Mouse (Mus musculus) spleen, embryonic (tissue): ENCODE measurements around the gene Glcci1.
"Not testable (repeated sequence)": the region's sequence is repeated elsewhere in the genome, so short reads cannot be mapped to it uniquely, and the experiment has no call there.

Experiments
- CTCF ChIA-PET: fragments of 350-600 bp; sonication (Branson Sonifier 250); formaldehyde crosslinking; loops from one replicate; lab custom pipeline; 2022; lab: Charles Lee

Glcci1 gene

DNA sequence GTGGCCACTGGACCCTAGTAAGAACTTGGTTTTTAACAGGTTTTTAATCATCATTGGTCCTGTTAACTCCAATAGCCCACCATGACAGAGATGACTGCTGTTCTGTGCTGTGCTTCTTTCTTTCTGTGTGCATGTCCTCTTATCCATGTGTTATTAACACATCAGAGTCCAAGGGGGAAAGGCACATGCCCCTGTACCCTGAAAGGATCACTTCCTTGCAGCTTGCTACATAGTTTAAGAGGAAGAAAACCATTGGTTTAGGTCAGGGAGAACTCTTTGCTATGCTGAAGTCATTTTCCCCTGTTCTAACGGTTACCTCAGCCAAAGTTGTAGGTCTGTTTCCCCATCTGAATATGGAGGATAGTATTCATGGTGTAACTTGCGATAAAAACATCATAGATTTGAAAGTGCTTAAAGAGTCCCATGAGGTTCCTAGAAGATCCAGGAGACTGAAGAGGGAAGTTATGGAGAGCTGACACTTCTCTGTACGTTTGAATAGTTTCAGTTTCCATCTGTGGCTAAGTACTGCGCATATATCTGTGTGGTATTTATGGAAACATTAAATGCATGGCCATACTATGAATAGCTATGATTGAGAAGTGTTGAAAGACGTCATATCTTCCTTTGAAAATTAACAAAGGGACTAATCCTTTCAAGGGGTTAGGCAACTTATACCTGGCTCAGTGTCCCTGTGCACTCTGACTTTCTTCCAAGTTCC is 14.1 kb upstream of the Glcci1 start:
- CTCF ChIA-PET = no interaction called here

- CTCF ChIA-PET = interaction anchor here (0.7 kb wide), 1 partner anchor 21 kb away, joined by 3 read pairs; no protein-coding TSS in a partner anchor
Observed at GRCm38 (mm10) chr6:8495827-8496222, 13.6 kb upstream of the Glcci1 start.

GRCm38 (mm10) chr6:8497234-8497867 is 12.0 kb upstream of the Glcci1 start:
- CTCF ChIA-PET = interaction anchor here (0.6 kb wide), 1 partner anchor 35 kb away, joined by 6 read pairs; no protein-coding TSS in a partner anchor

GRCm38 (mm10) chr6:8497868-8498257 is 11.5 kb upstream of the Glcci1 start:
- CTCF ChIA-PET = no interaction called here

DNA sequence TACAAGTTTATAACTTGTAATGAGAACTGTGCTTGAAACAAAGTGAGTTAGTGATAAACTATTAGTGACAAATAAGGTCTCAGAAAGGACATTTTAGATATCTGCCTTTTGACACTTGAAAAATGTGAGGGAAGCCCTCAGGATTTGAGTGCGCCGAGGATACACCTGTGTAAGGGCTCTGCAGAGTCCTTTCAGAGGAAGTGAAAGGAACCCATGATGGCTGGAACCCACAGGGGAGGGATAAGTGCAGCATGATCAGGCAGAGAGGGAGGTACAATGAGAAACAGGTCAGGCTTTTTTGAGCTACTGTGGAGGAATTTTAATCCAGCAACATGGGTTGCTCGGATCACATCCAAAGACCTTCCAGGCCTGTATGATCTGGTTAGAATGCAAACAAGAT is 10.4 kb upstream of the Glcci1 start:
- CTCF ChIA-PET = no interaction called here

DNA sequence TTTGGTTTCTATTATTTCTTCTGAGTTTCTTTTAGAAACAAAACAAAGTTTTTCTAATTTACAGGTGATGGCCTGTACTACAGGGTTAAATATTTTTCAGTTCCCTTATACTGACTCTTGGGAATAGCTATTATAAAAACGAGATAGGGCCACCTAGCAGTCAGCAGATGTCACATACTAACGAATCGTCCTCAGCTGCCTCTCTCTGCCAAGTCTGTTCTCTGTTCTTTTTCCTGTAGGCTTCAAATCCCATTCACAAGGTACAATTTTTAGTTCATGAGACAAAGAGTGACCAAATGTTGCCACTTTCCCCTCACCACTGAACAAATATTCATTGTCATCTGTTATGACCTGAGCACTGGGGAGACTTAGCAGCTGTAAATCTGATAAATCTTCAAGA is 5.4 kb upstream of the Glcci1 start:
- CTCF ChIA-PET = no interaction called here

GRCm38 (mm10) chr6:8504521-8505228 is 4.7 kb upstream of the Glcci1 start:
- CTCF ChIA-PET = no interaction called here

GRCm38 (mm10) chr6:8506631-8507030 is 2.8 kb upstream of the Glcci1 start:
- CTCF ChIA-PET = interaction anchor here (0.6 kb wide), 1 partner anchor 17 kb away, joined by 4 read pairs; no protein-coding TSS in a partner anchor

DNA sequence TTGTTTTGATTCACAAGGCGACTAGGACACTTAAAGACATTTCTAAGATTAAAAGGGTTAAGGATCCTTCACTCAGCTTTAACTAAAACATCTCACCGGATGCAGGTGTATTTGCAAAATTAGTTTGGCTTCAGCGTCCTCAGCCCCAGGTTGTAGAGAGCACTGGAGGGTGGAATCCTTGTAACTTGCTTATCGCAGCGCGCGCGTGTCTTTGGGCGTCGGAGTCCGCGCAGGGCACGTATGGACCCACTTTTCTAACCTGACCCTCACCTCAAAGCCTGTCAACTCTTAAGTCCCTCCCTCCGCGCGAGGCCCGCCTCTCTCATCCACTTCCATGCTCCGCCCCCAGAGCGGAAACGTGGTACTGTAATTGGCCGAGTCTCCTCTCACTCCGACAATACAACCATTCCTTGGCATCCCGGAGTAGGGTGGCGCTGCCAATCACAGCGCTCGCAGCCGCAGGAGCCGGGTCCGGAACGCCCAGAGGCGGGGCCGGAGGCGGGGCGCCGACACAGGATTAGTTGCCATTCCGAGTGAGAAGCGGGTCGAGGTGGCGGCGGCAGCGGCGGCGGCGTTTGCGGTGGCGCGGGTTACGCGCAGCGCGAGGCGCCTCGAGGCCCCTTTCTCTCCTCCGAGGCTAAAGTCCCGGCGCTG is 390 bp upstream of the Glcci1 start:
- CTCF ChIA-PET = no interaction called here

GRCm38 (mm10) chr6:8509961-8510863 is 812 bp downstream of the Glcci1 start:
- CTCF ChIA-PET = interaction anchor here (0.6 kb wide), 1 partner anchor 23 kb away, joined by 5 read pairs; no protein-coding TSS in a partner anchor

GRCm38 (mm10) chr6:8510864-8511428 is 1.5 kb downstream of the Glcci1 start:
- CTCF ChIA-PET = no interaction called here

DNA sequence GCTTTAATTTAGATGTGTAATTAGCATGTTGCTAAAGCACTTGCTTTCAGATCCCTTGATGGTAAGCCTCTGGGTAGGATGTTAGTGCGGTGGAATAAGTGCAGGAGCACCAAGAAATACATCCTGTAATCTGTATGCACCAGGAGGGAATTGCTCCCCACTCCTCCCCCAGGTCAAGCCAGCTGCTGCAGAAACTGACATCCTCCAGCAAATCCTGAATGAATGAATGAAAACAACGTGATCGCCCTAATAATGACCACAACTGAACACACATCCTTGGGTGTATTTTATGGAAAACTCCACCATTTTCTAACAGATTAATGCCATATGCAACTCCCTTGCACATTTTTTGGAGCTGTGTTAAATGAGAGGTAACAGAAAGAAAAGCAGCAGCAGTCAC is 2.0 kb downstream of the Glcci1 start:
- CTCF ChIA-PET = no interaction called here

GRCm38 (mm10) chr6:8512416-8512815 is 3.0 kb downstream of the Glcci1 start:
- CTCF ChIA-PET = no interaction called here

DNA sequence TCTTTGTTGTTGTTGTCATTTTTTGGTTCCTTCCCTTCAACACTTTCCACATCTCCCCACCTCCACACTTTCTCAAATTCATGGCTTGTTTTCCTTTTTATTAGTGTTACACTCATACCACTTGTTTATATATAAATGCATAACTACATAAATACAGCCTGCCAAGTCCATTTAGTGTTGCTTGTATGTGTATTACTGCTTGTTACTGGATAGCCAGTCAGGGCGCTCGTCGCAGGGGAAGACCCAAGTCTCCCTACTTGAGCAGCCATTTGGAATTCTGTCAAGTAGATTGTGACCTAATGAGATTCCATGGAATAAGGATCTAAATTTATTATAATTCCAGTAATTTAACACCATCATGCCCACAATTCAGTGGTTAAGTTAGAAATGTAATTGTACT is 10.3 kb downstream of the Glcci1 start:
- CTCF ChIA-PET = no interaction called here

DNA sequence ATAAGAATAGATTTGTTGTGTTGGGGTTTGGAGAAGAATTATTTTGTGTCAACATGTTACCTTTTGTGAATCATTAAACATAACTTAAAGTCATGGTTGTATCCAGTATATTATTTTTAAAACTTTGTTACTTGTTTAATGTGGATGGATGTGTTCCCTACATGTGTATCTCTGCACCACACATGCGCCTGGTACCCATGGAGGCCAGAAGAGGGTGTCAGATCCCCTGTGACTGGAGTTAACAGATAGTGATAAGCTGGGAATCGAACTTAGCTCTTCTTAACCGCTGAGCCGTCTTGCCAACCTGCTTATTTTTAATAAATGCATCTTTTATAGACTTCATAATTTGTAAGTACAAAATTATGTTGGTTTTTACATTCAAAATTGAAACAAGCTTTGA is 11.8 kb downstream of the Glcci1 start:
- CTCF ChIA-PET = no interaction called here

GRCm38 (mm10) chr6:8524717-8525116 is 15.3 kb downstream of the Glcci1 start:
- CTCF ChIA-PET = no interaction called here

GRCm38 (mm10) chr6:8531104-8531894 is 21.9 kb downstream of the Glcci1 start:
- CTCF ChIA-PET = interaction anchor here (0.6 to 0.7 kb wide), 2 partner anchors 22 to 34 kb away, joined by 3 to 6 read pairs; no protein-coding TSS in a partner anchor

DNA sequence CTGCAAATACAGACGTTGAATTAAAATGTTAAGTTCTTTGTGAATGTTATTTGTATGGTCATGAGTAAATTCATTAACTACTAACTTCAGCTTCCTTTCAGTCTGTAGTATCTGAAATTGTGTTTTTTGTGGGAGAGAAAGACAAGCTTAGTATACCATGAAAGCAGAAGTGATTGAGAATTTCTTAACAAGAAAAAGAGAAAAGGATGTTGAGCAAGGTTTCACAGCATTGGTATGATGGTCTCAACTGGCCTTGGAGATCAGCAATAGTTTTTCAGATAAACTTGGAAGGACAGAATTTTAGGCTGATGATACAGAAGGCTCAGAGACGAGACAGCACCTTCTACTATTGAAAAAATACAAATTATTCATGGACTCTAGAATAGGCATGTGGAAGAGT is 27.5 kb downstream of the Glcci1 start:
- CTCF ChIA-PET = no interaction called here

GRCm38 (mm10) chr6:8541531-8541930 is 32.1 kb downstream of the Glcci1 start:
- CTCF ChIA-PET = not testable (repeated sequence)

DNA sequence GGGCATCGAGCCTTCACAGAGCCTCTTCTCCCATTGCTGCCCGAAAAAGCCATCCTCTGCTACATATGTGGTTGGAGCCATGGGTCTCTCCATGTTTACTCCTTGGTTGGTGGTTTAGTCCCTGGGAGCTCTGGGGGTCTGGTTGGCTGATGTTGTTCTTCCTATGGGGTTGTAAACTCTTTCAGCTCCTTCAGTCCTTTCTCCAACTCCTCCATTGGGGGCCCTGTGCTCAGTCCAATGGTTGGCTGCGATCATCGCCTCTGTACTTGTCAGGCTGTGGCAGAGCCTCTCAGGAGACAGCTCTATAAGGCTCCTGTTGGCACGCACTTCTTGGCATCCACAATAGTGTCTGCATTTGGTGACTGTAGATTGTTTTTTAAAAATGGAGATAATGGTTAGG is 35.4 kb downstream of the Glcci1 start:
- CTCF ChIA-PET = no interaction called here
